In genomic region chr5:113015236-113016061, GRCm38 (mm10) we compare ENCODE assay signal across 8 mouse cellular contexts. TPM values are rescaled to one million over a fixed set of nuclear protein-coding genes. Genes with fewer than 3 reads are reported as not detected.
DNase-seq lines count a peak whose midpoint lies in the region; ATAC-seq lines count a peak whose summit lies in the region.

TSS of gene Grk3 (minus strand) at chr5:113015791.

- no peaks in the 10 kb centered on the region for H3K27me3 ChIP-seq in hindbrain, embryonic 15.5 days

- no peaks in the 10 kb centered on the region for H3K36me3 ChIP-seq in hindbrain, embryonic 15.5 days

- H3K9me3 ChIP-seq in hindbrain, embryonic 15.5 days: no peaks in the 10 kb centered on the region

- peak within 1 kb of the TSS; percentile 78 for H3K4me3 ChIP-seq in hindbrain, embryonic 15.5 days

- peak within 1 kb of the TSS; percentile 75 for H3K27ac ChIP-seq in hindbrain, embryonic 15.5 days (replicated peaks)

- peak within 1 kb of the TSS; percentile 76 for H3K4me2 ChIP-seq in hindbrain, embryonic 15.5 days

- DNase-seq in adrenal gland, adult 18-20 months (ENCODE audit: low spot score in 2 of 2): peak; percentile 35 to 51
- DNase-seq in cerebellum, postnatal 25 days: peak; percentile 82 to 86
- DNase-seq in frontal cortex, postnatal 36 days (ENCODE audit: low spot score in 2 of 2): peak; percentile 54 to 67
- no peak for DNase-seq in left cerebral cortex, adult 8-10 months (ENCODE audit: low spot score in 2 of 2)
- DNase-seq in lung, postnatal 36 days: peak; percentile 70
- DNase-seq in right cerebral cortex, adult 18-20 months: peak; percentile 73

- H3K4me1 ChIP-seq in hindbrain, embryonic 15.5 days (replicated peaks): peaks cover 35% of the 10 kb centered on the region

- peak within 1 kb of the TSS; percentile 72 for H3K9ac ChIP-seq in hindbrain, embryonic 15.5 days

- WGBS in hindbrain, embryonic 15.5 days: 8% methylated on average over 23 of the region's 52 CpGs

- ATAC-seq in hindbrain, embryonic 15.5 days (ENCODE audit: low FRiP score, low read depth): peak; percentile 78
- ATAC-seq in activated CD4-positive, CD25-positive, alpha-beta regulatory T cell, adult 4 months: no peak

RNA-seq across cellular contexts. Expression of gene Grk3, which starts in this region (rescaled TPM):
- total RNA-seq in adrenal gland, adult 18-20 months (2021): 10 to 100 TPM; 20.4 to 29.2 TPM
- polyA plus RNA-seq in hindbrain, embryonic 15.5 days (2015; fragmentation: Nextera tagmentation; extraction: Ambion mirVana): 24.3 and 24.6 TPM in 2 replicates
- 10 to 100 TPM; 72.3 to 87.3 (median 75.4) TPM for total RNA-seq in left cerebral cortex, adult 8-10 months (2022)
- not detected for polyA plus RNA-seq in activated CD4-positive, CD25-positive, alpha-beta regulatory T cell, adult 4 months (2017; shearing (Covaris generic))

Comparison
In these comparisons a context has a peak if more than half of its experiments do, and no peak if none do; other contexts are left out.
1. RNA of gene Grk3 (polyA plus RNA-seq): 24.3 to 24.6 TPM in hindbrain, embryonic 15.5 days; not detected in activated CD4-positive, CD25-positive, alpha-beta regulatory T cell, adult 4 months; every median in the first group is over 10 times any median in the second.
2. DNase-seq: peak in adrenal gland, adult 18-20 months (2 of 2), cerebellum, postnatal 25 days (2 of 2), frontal cortex, postnatal 36 days (2 of 2), lung, postnatal 36 days (single experiment) and right cerebral cortex, adult 18-20 months (single experiment); none in left cerebral cortex, adult 8-10 months (0 of 2).